Mouse (Mus musculus): ENCODE data around the gene Nhs.

Nhs gene

DNA sequence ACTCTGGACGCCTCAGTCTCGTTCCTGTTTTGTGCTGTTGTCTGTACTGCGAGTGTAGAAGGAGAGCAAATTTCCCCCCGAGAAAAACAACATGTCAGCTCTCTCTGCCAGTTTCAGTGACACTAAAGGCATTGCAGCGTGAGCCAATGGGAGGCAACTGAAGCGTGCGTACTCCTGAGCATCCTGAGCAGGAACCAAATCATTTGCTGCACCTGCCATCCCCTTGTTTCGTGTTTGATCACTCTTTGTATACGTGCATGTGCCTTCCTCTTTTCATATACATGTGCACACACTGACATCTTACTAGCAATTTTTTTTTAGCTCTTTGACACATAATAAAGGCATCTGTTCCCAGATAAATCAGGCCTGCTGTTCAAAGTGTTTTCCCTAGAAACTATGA is 142.1 kb downstream of the Nhs start:
- no peak for DNase-seq

DNA sequence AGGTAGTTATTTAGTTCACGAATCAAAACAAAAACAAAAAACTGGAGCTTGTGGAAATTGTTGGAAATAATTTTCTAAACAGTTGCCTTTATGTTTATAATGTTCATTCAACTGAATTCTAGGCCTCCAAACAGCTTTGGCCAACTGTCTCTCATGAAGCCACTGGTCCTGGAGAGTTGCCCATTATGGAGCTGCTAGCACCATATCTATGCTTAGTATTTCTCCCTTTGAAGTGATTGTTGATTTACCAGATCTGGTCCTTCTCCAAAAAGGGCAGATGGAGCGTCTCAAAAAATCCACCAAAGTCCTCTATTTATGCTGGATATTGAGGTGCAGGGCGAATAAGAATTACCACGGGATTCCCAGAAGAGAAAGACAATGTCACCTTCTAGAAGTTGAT is 147.0 kb downstream of the Nhs start:
- DNase-seq = no peak

- DNase-seq = no peak
These were observed 149.7 kb downstream of the Nhs start for GRCm38 (mm10) chrX:162009876-162010275.

GRCm38 (mm10) chrX:162003818-162004217 is 155.7 kb downstream of the Nhs start:
- DNase-seq = no peak

DNA sequence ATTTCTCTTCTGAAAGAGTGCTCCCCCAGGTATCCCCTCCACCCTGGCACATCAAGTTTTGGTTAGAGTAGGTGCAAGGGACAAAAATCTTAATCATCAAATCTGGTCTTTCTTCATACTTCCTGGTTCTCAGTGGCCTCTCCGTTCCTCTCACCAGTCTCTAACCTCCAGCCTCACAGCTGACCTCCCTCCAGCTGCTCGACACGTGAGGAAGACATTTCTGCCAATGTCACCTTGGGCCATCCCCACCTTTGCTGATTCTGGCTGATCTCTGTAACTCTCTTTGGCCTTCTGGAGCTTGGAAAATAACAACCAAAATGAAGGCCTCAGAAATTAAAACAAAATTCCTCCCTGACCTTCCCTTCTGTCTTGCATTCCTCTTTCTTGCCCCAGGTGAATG is 160.7 kb downstream of the Nhs start:
- no peak for DNase-seq

DNA sequence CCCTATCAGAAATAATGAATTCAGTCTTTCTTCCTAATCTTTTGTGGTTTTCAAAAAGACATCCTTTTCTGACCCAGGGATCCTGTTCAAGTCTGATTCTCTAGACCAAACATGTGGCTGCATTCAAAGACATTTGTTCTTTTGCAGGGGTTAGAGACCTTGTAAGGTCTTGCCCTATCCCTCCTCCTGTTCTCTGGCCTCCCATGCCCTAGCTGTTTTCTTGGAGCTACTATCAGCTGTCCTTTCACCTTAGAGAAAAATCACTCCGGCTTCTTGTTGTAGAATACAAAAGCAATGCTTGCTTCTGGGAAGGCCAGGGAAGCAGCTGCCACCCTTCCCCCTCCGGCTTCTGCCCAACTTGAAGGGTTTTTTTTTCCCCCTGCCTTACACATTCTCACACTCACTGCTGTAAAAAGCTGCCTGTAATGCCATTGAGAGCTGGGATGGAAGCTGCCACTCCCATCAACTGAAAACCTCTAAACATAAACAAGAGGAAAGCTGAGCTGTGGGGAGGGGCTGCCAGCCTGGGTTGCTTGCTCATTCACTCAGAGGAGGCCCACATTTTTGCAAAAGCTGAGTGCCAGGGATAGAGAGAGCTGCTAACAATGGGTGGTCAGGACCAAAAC is 162.2 kb downstream of the Nhs start:
- DNase-seq = no peak

DNA sequence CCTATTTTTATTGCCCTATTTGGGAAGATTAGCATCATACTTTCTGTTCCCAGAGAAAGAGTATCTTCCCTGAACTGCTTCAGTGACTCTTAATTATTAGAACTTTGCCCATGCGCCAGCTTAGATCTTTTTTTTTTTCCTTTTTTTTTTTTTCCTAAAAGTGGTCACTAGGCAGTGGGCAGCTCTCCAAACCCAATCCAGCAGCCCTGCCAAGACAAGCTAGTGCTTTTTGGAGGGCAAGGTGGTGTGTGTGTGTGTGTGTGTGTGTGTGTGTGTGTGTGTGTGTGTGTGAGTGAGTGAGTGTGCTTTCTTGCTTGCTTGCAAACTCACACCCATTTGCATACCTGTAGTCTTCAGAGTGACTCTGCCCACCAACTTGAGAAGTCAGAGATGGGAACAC is 169.4 kb downstream of the Nhs start:
- no peak for DNase-seq

DNA sequence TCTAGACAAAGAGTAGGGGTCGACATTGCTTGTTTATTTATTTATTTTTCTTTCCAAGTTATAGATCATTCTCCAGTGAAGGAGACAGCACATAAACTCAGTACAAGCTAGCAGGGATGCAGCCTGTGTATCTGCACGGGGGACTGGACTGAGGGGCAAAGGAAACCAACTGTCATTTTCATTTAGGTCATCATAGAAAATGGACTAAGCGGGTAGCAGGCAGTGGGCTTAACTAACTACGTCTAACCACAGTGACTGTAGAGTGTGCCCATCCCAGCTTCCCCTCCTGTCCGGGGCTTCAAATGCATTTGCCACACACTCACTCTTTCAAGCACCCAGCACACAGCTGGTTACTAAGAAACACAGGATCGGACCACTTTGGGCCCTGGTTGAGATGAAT is 174.6 kb downstream of the Nhs start:
- DNase-seq = no peak

DNA sequence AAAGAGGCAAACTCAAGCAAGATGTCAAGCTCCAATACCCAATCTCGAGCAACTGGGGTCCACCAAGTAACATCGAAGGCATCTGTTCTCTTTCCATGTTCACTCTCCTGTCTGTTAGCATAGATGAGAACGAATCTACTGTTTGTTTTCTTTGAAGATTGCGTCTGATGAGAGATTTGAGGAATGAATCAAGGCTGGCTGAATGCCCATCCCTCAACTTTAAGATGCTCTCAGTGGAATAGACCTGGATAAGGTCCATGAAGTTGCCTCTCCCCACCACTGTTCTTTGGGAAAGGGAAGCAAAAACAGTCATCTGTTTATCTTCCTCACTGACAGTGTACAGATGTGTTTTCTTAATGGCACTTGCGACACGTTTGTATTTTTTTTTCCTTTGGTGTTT is 178.1 kb downstream of the Nhs start:
- DNase-seq = no peak

- DNase-seq = no peak
These were observed 179.6 kb downstream of the Nhs start for GRCm38 (mm10) chrX:161979946-161980345.

- DNase-seq = no peak
These were observed 182.2 kb downstream of the Nhs start for GRCm38 (mm10) chrX:161977236-161977841.

GRCm38 (mm10) chrX:161976376-161976775 is 183.2 kb downstream of the Nhs start:
- DNase-seq = no peak

GRCm38 (mm10) chrX:161973572-161973971 is 186.0 kb downstream of the Nhs start:
- DNase-seq = peak; percentile 5

- DNase-seq = no peak
These were observed 186.8 kb downstream of the Nhs start for GRCm38 (mm10) chrX:161972723-161973122.

DNA sequence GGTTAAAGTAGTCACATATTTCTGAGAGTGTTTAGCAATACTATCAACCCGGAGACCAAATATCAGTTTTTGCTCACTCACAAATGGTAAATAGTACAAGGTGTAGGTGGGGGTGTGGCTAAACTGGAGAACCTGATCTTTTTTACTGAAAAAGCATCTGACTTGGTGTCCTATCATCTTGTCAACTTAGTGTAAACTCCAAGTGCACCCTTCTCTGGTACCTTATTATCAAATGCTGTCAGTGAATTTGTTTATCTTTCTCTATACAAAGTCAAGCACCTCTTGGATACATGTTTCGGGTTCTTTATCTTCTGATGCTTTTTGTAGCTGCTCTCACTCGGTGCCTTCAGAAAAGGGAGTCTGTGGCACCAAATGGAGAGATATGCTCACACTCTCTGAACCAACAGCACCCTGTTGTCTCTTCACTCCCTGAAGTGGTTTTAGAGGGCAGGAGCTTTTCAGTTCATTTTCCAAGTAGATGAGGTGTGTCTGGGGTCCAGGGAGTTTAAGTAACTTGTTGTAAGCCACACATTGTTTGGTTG is 187.5 kb downstream of the Nhs start:
- no peak for DNase-seq

DNA sequence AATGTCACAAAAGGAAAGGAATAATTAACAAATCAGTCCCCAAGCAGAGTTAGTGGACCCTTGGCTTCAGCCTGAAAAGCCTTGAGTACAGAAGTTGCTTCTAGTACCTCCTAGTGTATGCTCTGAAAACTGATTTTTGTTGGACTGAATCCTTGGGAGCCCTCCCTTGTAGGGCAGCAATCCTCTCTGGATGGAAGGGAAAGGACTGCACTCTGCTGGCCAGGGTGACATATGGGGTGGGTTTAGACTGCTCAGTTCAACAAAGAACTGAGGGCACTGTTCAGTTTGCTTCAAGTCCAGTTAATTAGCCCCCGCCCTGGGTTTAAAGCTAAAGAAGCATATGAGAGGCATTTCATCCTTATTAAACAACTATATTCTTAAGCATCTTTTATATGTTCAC is 188.4 kb downstream of the Nhs start:
- no peak for DNase-seq

- DNase-seq = no peak
These were observed 191.8 kb downstream of the Nhs start for GRCm38 (mm10) chrX:161967692-161968091.

GRCm38 (mm10) chrX:161963372-161963771 is 196.2 kb downstream of the Nhs start:
- DNase-seq = no peak

DNA sequence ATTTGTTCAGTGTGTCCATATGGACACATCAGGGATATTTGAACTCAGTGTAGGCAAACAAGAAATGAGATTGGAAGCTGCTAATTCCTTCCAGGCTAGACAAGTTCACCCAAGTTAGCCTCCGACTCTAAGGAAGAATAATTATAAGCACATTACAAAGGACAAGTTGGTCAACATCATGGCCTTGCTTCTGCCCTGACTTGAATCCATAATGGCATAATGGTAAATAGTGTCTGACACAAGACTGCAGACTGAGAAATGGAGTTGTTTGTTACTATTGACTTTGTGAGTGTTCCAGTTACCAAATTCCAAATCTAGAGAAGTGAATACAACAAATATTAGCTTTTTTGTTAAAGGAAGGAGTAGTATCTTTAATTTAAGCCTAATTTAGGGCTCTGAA is 196.7 kb downstream of the Nhs start:
- DNase-seq = no peak

DNA sequence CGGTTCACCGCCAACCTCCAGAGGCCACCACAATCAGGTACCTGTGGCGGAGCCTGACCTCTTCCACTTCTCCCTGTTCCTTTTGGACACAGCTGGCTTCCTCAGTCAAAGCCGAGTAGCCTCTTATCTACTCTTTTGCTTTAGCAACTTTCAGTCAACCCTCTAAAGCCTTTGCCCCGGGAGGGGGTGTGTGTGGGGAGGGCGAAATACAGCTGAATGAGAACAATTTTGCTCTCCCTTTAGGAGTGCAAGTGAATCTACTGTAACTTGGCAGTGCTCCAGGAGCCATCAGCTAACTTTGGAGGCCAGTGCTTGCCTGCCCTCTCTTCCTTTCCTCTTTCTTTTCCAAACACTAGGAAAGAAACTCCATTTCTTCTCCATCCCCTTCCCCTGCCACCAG is 197.8 kb downstream of the Nhs start:
- no peak for DNase-seq

- DNase-seq = peak; percentile 5
These were observed 198.4 kb downstream of the Nhs start for GRCm38 (mm10) chrX:161961176-161961575.

GRCm38 (mm10) chrX:161952356-161952755 is 207.2 kb downstream of the Nhs start:
- DNase-seq = no peak

GRCm38 (mm10) chrX:161943098-161943680 is 216.3 kb downstream of the Nhs start:
- no peak for DNase-seq

GRCm38 (mm10) chrX:161940696-161941095 is 218.8 kb downstream of the Nhs start:
- no peak for DNase-seq

DNA sequence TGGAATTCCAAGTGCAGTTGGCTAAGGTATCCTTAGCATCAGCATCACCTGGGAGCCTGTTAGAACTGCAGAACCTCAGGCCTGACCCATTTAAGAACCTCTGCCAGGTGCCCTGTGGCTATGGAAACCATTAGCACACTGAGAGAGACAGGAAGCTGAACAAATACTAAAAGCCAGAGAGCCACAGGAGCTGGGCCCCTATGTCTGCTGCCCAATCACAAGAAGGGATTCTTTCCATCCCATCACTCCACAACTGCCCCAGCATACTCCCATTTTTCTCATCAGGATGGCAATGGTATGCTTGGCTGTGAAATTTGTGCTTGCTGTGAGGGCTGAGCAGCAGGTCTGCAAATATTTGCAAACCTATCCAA is 232.9 kb downstream of the Nhs start:
- DNase-seq = no peak
